Mouse (Mus musculus) cerebellum, postnatal 36 days (tissue): ENCODE measurements at regions not wholly inside any gene's neighbourhood (a gene's known extent, or its start where the extent isn't known, plus 50 kb on each side); places are given as distances from the start of the nearest gene placed in this dataset.
"Not testable (repeated sequence)": the region's sequence is repeated elsewhere in the genome, so short reads cannot be mapped to it uniquely, and the experiment has no call there.

Source experiments
- DNase-seq, 2 experiments: peaks; one replicate each; pipeline ENCODE4 v3.0.0; 2021 to 2022; ENCODE audit warnings: mixed read lengths in 2 of 2

DNA sequence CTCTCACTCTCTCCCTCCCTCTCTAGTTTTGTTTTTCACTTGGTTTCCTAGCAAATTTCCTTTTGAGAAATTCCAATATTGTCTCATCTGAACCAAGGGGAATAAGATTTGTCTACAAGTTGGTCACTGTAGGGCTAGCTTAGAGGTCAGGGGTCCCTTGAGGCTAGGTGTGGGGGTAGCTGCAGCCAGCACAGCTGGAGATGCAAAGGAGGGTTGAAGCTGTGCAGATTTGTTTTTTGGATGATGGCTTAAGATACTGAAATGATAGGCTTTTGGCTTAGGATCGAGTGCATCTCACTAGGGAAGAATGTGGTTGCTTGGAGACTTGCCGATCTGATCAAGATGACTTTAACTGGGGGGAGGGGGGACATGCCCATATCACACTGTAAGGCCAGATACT, 88.3 kb upstream of the Tmem28 start:
- DNase-seq: no peak

GRCm38 (mm10) chrX:99725101-99725500, 95.7 kb upstream of the Tmem28 start:
- peak; percentile 4 to 21 for DNase-seq

GRCm38 (mm10) chrX:99695366-99695765, 125.5 kb upstream of the Tmem28 start:
- no peak for DNase-seq

DNA sequence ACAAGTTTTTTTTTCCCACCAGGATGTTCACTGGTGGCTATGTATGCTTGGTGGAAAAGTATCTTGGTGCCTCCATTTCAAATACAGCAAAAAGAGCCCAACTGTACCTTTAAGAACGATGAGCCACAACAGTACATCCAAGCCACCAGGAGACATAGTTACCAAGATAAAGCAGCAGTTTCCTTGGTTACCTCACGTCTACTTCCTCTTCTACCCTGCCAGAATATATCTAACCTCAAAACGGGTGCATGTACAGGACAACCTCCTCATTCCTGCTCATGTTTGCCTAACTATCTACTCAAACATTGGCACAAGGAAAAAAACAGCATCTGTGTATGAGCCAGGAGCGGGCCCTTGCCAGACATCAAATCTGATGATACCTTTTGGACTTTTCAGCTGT, 129.8 kb upstream of the Tmem28 start:
- no peak for DNase-seq

GRCm38 (mm10) chrX:99689761-99690160, 131.1 kb upstream of the Tmem28 start:
- DNase-seq: no peak

- not testable (repeated sequence) for DNase-seq
Measured at GRCm38 (mm10) chrX:99682491-99682890, 138.3 kb upstream of the Tmem28 start.

DNA sequence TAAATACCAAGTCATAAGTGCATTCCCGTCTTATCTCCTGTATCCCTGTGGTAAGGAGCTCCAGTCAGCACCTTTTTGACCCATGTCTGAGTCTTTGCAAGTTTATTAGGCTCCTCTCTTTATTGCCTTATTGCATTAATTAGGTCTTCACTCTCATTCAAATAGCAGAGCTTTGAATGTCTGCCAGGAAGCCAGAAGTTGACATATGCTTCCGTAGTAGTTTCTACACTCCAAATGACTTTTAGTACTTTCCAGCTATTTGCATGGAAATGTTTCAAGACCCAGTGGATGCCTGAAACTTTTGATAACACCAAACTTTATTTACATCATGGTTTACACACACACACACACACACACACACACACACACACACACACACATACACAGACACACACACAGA, 153.2 kb upstream of the Tmem28 start:
- no peak for DNase-seq

- DNase-seq: no peak
Measured at GRCm38 (mm10) chrX:99662566-99662965, 158.3 kb upstream of the Tmem28 start.

GRCm38 (mm10) chrX:99659496-99660140, 161.2 kb upstream of the Tmem28 start:
- DNase-seq: no peak

DNA sequence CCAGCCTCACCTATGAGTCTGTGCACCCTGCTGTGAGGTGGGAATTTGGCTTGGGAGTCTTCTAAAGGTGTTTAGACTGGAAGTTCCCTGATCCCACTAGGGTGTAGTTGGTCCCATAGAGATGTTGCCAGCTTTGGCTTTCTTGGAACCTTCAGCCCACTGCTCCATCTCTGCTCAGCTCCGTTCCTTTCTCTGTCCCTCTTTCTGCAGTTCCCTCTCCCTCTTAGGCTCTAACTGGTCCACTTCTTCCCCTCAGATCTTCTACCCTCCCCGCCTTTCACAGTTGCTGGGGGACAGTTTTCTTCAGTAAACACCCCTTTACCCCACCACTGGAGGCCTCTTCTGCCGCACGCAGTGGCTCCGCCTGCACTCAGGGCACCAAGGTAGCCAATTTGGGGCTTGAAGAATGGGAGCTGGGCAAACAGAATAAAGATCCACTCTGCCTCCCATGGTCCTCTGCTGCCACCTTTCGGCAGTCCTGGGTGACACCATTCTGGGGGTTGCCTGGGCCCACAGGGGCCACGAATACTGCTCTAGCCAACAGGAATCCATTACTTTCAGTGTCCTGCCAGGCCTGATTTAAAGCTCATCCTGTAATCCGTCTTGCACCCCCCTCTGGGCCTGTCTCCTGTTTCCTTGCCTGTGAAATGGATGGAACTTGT, 162.9 kb upstream of the Tmem28 start:
- peak; percentile 37 to 47 for DNase-seq

GRCm38 (mm10) chrX:99656988-99657387, 163.8 kb upstream of the Tmem28 start:
- DNase-seq: no peak

- no peak for DNase-seq
Measured at GRCm38 (mm10) chrX:99632211-99632775, 161.2 kb upstream of the Pja1 start.

GRCm38 (mm10) chrX:99624515-99625179, 153.6 kb upstream of the Pja1 start:
- DNase-seq: no peak

DNA sequence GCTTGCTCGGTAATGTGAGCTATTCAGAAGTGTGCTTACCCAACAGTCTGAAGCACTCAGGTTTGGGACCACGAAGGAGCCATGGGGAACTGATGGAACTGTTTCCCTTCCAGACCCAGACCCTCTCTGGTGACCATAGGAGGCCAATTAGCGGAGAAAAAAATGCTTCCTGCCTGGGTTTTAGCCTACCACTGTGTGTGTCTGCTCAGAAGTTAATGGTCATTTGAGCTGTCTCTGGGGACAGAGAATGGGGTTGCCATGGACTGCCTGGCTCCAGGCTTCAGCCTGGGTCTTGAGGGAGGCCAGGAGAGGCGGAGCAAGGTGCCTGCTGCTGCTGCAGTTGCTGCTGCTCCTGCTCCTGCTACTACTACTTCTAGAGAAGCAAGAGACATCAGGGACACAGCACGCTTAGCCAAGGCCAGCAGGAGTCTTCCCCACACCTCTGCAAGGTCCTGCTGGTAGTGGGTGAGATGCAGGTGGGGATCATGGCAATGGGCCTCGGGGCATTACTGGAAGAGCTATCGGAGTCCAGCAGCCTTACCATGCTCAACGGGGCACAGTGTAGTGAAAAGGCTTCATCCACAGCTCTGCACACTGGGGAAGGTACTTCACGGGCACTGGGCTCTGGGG, 141.2 kb upstream of the Pja1 start:
- DNase-seq: no peak

GRCm38 (mm10) chrX:99610096-99610495, 139.0 kb upstream of the Pja1 start:
- DNase-seq: no peak

GRCm38 (mm10) chrX:99609591-99609990, 138.5 kb upstream of the Pja1 start:
- no peak for DNase-seq

- no peak for DNase-seq
Measured at GRCm38 (mm10) chrX:99608284-99608692, 137.2 kb upstream of the Pja1 start.

GRCm38 (mm10) chrX:99605084-99605824, 134.2 kb upstream of the Pja1 start:
- DNase-seq: no peak

DNA sequence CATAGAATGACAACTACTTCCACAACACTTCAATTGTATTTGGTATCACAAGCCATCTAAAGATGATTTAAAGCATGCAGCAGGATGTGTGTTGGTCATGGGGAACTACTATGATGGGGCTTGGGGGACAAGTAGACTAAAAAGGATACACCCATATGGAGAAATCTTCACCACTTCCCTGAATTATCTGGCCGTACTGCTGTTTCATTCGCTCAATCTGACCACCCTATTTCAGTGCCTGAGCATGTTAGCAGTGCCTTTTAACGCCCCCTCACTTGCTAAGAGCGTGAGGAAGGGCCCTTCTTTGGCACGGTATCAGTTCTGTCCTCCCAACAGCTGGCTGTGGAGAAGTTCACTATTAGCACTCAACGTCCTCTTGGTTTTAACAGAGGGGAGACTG, 132.6 kb upstream of the Pja1 start:
- DNase-seq: no peak

DNA sequence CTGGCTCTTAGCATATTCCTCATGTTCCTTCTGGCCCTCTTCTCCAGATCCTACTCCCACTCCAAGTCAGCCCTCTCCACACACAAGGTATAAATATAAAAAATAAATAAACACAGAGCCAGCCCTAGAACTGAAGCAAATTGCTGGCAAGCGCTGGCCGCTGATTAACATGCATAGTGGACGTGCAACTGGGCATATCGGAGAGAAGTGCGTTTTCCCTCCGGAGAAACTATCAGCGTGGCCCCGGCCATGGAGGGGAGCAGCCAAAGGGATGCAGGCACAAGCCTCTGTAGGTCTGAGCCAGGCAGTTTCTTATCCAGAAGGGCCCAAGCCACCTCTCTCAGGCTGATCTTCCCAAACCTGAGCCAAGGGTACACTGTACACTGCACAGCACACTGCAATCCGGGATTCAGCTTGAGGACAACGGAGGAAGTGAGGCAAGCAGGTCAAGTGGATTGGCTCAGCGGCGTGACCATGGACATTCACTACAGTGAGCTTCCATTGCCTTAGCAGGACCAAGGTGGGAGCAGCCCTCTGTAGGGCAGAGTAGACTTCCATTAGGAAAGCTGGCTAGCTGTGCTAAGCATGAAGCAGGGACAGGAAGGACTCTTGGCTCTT, 131.3 kb upstream of the Pja1 start:
- no peak for DNase-seq

DNA sequence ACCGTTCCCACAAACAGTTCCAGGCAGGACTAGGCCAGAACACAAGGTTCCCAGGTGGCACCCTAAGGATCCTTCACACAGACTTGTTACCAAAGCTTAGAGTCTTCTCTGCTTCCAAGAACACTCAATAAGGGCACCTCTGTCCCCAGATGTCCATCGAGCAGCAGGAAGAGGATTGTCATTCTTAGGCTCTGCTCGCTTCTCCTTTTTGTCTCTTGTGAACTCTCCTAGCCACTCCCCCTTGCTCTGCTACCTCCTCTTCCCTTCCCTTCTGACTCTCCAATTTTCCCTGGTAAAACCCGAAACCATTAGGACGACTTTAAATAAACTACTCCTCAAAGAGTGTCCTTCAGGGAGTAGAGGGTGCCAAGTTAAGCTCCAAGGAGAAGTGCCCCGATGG, 124.4 kb upstream of the Pja1 start:
- DNase-seq: no peak

DNA sequence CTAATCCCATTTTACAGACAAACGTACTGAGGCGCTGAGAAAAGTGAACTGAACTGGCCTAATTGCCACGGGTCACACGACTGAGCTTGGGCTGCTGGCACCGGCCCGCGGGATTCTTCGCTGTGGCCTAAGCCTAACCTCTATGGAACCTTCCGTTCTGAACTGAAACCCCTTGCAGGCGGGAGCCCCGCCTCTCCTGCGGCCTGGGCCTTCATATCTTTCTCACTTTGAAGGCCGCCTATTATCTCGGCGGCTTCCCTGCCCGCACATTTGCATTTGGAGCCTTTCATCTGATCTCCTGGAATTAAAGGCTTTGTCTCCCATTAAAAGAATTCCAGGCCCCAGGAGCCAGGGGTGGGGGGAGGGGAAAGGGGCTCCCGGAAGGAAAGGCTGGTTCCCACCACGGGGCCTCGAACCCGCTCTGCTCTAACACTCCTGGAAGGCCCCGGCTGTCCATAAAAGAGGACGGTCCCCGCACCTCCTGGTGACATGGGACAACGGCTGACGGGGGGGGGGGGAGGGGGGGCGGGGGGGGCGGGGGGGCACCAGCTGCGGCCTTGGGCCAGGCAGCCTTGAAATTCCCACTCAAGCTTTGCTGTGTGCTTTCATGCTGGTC, 122.9 kb upstream of the Pja1 start:
- no peak for DNase-seq
